Mouse (Mus musculus) spleen, adult 2 months (tissue): ENCODE measurements around the gene Pcif1. TPM values are rescaled to one million over a fixed set of nuclear protein-coding genes. Genes with fewer than 3 reads are reported as not detected.

ENCODE experiments used
- DNase-seq, 2 experiments: peaks; one replicate each; pipeline versions ENCODE4 v3.0.0 to v3.0.0-alpha.2; 2012 to 2021; ENCODE audit warnings: low spot score in 2 of 2, low read depth in 1 of 2
- H3K27ac ChIP-seq: fragments of 200-500 bp; 2 replicates; pipeline ENCODE4 v1.5.1; 2012; ENCODE audit warnings: low read length, inconsistent platforms; ENCODE audit not compliant: insufficient read depth
- H3K27me3 ChIP-seq: fragments of 200-500 bp; 2 replicates; pipeline ENCODE4 v1.6.1; 2012; ENCODE audit warnings: mild to moderate bottlenecking, moderate library complexity, low read length, inconsistent platforms; ENCODE audit not compliant: control insufficient read depth, insufficient read depth
- H3K36me3 ChIP-seq: fragments of 200-500 bp; 2 replicates; pipeline ENCODE4 v1.6.1; 2012; ENCODE audit warnings: mild to moderate bottlenecking, low read length, inconsistent platforms; ENCODE audit not compliant: control insufficient read depth, insufficient read depth
- H3K4me1 ChIP-seq: fragments of 200-500 bp; 2 replicates; pipeline ENCODE4 v1.6.1; 2011; ENCODE audit warnings: inconsistent platforms; ENCODE audit not compliant: control insufficient read depth, insufficient read depth, insufficient read length
- H3K4me3 ChIP-seq: fragments of 200-500 bp; 2 replicates; pipeline ENCODE4 v1.5.1; 2011; ENCODE audit warnings: mild to moderate bottlenecking, inconsistent platforms; ENCODE audit not compliant: insufficient read depth, insufficient read length; ENCODE audit errors: extremely low read depth
- CTCF ChIP-seq: fragments of 200-500 bp; IDR thresholded peaks from 2 replicates; pipeline ENCODE4 v1.5.1; 2011; ENCODE audit warnings: mild to moderate bottlenecking, inconsistent platforms; ENCODE audit not compliant: insufficient read depth, insufficient read length, insufficient replicate concordance; ENCODE audit errors: extremely low read depth
- POLR2A ChIP-seq: fragments of 200-500 bp; IDR thresholded peaks from 2 replicates; pipeline ENCODE4 v1.6.1; 2011; ENCODE audit warnings: low read depth, low read length, inconsistent platforms
- WGBS: fragments of 180-500 bp; shearing (Covaris S2); methylation state at CpG from one replicate; pipeline ENCODE4 v1.1.7; 2018; 5-methylcytosine and 5-hydroxymethylcytosine counted together
- polyA plus RNA-seq: library from polyadenylated mRNA; depleted of rRNA; stranded (reverse); fragments of >200 nt; gene quantifications from 2 replicates; pipeline ENCODE4 v1.2.3, GENCODE M21; 2012

The Pcif1 gene
- polyA plus RNA-seq, 1 experiment, result 33.2 TPM

DNA sequence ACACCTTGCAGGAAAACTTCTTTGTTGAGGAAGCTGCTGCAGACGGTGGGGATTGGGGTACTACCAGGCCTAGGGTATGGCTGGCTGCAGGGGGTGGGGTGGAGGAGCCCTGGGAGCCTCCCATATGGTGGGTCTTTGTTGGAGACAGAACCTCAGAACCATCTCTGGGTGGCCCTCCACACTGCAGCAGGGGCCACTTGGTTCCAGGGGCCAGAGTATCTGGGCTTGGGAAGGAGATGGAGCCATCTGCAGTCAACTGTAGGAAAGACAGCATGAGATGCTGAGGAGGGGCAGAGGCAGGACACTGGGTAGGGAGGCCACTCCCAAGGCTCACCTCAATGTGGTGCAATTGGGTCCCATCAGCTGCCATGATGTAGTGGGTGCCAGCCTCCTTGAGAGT lies 15.5 kb downstream of the Pcif1 start:
- no peak for TF ChIP-seq CTCF
- TF ChIP-seq POLR2A, result no peak
- no peak overlapping the region for H3K4me3 ChIP-seq
- 84% methylated on average over 1 of the region's 1 CpGs for WGBS
- DNase-seq, result no peak
- H3K27me3 ChIP-seq, result no peaks in the 10 kb centered on the region
- H3K27ac ChIP-seq, result no peak overlapping the region
- H3K36me3 ChIP-seq, result peaks cover 80% of the 10 kb centered on the region
- no peaks in the 10 kb centered on the region for H3K4me1 ChIP-seq

DNA sequence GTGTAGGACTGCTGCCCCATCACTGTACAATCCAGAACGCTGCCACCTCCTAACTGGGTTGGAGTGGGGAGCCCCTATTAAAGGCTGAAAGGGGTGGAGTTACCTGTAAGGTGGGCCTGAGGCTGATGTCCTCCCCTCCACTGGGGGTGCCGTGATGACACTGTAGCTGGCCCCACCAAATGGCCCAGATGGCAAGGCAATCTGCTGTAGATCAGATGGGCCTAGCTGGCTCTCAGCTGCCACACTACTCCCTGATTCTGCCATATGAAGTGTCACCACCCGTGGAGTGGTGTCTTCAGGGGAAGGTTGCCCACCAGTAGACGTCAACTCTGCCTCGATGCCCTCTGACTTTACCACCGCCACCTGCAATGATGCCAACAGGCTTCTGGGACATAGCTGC lies 16.8 kb downstream of the Pcif1 start:
- no peaks in the 10 kb centered on the region for H3K27me3 ChIP-seq
- peaks cover 76% of the 10 kb centered on the region for H3K36me3 ChIP-seq
- 93% methylated on average over 6 of the region's 6 CpGs for WGBS
- H3K27ac ChIP-seq, result no peak overlapping the region
- DNase-seq, result no peak
- no peak overlapping the region for H3K4me3 ChIP-seq
- H3K4me1 ChIP-seq, result no peaks in the 10 kb centered on the region; the same call in 1 of the 2 replicates
- no peak for TF ChIP-seq POLR2A

DNA sequence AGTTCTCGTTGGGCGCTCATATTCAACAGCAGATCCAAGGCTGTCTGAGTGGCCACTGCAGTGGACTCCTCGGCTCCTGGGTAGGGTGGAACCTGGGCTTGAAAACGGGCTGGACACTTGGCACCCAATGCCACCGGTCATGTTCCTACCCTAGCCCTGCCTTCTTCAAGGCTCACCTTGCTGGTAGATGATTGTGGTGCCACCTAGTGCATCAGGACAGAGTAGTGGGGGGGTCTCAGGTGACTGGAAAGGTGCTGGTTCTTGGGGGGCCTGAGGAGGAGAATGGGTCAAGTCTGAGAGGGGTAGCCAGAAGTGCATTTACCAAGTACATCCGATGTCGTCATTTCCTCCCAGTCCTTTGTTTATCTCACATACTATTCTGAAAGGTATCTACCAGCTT lies 18.9 kb downstream of the Pcif1 start:
- H3K4me3 ChIP-seq, result no peak overlapping the region
- 94% methylated on average over 7 of the region's 7 CpGs for WGBS
- H3K4me1 ChIP-seq, result no peaks in the 10 kb centered on the region; the same call in 1 of the 2 replicates
- H3K27me3 ChIP-seq, result no peaks in the 10 kb centered on the region
- no peak for TF ChIP-seq CTCF
- TF ChIP-seq POLR2A, result no peak
- peak in 1 of 2 experiments; percentile 40 for DNase-seq
- H3K27ac ChIP-seq, result no peak overlapping the region
- peaks cover 73% of the 10 kb centered on the region for H3K36me3 ChIP-seq

DNA sequence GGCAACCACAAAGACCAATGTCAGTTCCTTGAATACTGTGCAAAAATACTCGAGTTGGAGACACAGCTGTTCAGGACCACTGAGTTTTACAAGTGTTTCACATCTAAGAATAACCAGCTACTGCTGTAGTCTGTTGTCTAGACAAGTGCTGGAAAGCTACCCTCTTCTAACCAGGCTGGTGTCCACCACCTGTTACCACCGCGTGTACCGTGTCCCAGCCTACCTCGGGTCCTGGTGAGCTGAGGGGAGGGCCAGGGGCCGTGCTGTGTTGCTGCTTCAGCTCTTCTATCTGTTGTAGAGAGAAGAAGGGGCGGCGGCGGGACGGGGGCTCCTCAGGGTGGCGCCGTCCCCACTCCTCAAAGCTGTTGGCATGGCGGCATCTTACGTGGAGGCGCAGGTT lies 19.9 kb downstream of the Pcif1 start:
- 87% methylated on average over 15 of the region's 15 CpGs for WGBS
- Histone ChIP-seq H3K27ac (no peak overlapping the region), H3K4me1 (no peaks in the 10 kb centered on the region; the same call in 1 of the 2 replicates), H3K4me3 (no peak overlapping the region), H3K36me3 (peaks cover 64% of the 10 kb centered on the region), H3K27me3 (no peaks in the 10 kb centered on the region)
- TF ChIP-seq POLR2A (no peak), CTCF (no peak)
- DNase-seq, result no peak

DNA sequence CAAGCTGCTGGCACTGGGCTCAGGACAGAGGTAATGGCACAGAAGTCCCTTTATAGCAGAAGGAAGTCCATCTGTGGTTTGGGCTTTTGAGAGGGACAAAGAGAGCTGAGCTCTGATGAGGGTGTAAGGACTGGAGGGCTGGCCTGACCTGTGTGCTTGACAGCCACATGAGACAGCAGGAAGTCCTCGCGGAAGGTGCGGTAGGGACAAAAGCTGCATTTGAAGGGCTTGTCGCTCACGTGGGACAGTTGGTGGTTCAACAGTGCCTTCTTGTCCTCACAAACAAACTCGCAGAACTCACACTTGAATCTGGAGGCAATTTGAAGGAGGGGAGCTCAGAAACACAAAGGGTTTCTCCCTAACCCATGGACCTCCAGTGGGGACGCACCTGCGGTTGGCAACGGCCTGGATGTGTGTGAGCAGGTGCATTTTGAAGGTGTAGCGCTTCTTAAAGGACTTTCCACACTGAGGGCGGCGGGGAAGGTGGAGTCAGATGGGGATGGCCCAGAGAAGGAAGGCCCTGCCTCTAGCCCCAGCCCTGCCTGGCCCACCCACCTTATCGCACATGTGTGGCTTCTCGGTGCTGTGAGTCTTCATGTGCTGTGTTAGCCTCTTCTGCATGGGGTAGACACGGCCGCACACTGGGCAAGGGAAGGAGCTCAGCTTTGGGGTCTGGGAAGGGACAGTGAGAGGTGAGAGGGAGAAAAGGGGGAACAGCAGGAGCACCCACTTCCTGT lies 20.8 kb downstream of the Pcif1 start:
- no peaks in the 10 kb centered on the region for H3K27me3 ChIP-seq
- 79% methylated on average over 16 of the region's 16 CpGs for WGBS
- no peak for DNase-seq
- no peak overlapping the region for H3K4me3 ChIP-seq
- TF ChIP-seq CTCF, result no peak
- peaks cover 65% of the 10 kb centered on the region for H3K36me3 ChIP-seq
- no peaks in the 10 kb centered on the region; the same call in 1 of the 2 replicates for H3K4me1 ChIP-seq
- peak overlapping the region; percentile 44; the same call in 1 of the 2 replicates for H3K27ac ChIP-seq

DNA sequence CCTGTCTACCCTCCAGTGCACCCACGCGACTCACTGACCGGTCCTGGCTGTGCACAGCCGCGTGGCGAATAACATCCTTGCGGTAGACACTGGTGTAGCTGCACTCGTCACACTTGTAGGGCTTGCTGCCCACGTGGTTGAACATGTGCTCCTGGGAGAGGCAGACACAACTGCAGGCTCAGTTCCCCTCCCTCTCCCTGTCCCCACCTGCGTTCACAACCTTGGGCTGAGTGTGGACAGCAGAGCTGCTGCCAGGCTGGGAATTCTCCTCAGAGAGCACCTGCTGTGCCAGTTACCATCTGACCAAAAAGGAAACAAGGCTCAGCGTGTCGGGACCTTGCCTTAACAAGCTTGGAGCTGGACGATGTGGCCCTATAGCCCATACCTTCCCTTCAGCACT lies 22.3 kb downstream of the Pcif1 start:
- Histone ChIP-seq H3K4me3 (no peak overlapping the region), H3K27me3 (no peaks in the 10 kb centered on the region), H3K27ac (no peak overlapping the region), H3K4me1 (no peaks in the 10 kb centered on the region; the same call in 1 of the 2 replicates), H3K36me3 (peaks cover 69% of the 10 kb centered on the region)
- 86% methylated on average over 13 of the region's 13 CpGs for WGBS
- DNase-seq, result no peak
- TF ChIP-seq POLR2A, result no peak
- no peak for TF ChIP-seq CTCF

DNA sequence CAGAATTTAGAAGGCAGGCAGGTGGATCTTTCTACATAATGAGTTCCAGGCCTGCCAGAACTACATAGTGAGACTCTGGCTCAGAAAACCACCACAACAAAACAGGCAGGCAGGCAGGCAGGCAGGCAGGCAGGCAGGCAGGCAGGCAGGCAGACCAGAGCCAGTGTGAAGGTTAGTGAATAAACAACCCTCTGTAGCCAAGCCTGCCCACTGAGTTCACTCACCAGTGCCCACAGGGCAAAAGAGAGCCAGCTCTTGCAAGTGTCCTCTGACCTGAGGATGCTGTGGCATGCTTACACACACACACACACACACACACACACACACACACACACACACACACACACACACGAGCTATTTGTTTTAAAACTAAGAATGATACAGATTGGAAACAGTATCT lies 24.4 kb downstream of the Pcif1 start:
- Histone ChIP-seq H3K4me3 (no peak overlapping the region), H3K4me1 (no peaks in the 10 kb centered on the region; the same call in 1 of the 2 replicates), H3K36me3 (peaks cover 70% of the 10 kb centered on the region), H3K27ac (no peak overlapping the region), H3K27me3 (no peaks in the 10 kb centered on the region)
- 77% methylated on average over 1 of the region's 1 CpGs for WGBS
- DNase-seq, result no peak
- no peak for TF ChIP-seq POLR2A
- TF ChIP-seq CTCF, result no peak
